Mouse (Mus musculus): ENCODE results near the gene Srpk1. TPM values are rescaled to one million over a fixed set of nuclear protein-coding genes. Genes with fewer than 3 reads are reported as not detected.
A peak's percentile ranks its signal among the peaks of the same experiment; 100 is the strongest.

Gene Srpk1
- total RNA-seq (2021) = 10 to 100 TPM; 33.7 to 36.3 TPM
- long read RNA-seq, experiment 1, full-length matches to known transcripts = 17 of 33 reads
- long read RNA-seq, experiment 1, partial matches to known transcripts = 2 of 33 reads
- long read RNA-seq, experiment 1, other reads (novel, unspliced or antisense) = 14 of 33 reads
- long read RNA-seq, experiment 2, full-length matches to known transcripts = 10 of 28 reads
- long read RNA-seq, experiment 2, partial matches to known transcripts = 2 of 28 reads
- long read RNA-seq, experiment 2, other reads (novel, unspliced or antisense) = 16 of 28 reads

DNA sequence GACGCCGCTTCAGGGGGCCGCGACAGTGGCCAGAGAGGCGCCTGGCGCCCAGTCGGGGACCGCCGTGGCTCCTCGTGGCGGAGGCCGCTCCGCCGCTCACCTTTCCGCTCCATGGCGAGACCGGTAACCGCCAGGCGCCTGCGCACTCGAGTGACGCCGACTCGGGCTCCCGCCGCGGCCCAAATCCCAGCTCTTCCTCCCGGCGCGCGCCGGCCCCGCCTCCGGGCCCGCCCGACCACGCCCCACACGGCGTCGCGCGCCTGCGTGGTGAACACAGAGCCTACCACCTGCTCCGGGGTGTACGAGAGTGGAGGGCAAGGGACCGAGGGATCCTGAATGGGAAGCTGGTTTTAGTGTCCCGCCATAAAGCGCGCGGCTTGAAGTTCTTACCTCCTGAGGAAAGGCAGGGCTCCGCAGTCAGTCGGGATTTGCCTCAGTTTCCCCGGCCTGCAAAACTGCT, at the start of gene Srpk1:
TSS of gene Srpk1 (minus strand) at position 410 of the 460 bp plus-strand sequence.
- DNase-seq = peak; percentile 91 to 93

GRCm38 (mm10) chr17:28659564-28659963, 37.1 kb upstream of the Srpk1 start:
- DNase-seq = no peak

- no peak for DNase-seq
These were observed 35.4 kb upstream of the Srpk1 start for GRCm38 (mm10) chr17:28657936-28658335.

GRCm38 (mm10) chr17:28650268-28650667, 27.8 kb upstream of the Srpk1 start:
- peak in 1 of 2 experiments; percentile 18 for DNase-seq

DNA sequence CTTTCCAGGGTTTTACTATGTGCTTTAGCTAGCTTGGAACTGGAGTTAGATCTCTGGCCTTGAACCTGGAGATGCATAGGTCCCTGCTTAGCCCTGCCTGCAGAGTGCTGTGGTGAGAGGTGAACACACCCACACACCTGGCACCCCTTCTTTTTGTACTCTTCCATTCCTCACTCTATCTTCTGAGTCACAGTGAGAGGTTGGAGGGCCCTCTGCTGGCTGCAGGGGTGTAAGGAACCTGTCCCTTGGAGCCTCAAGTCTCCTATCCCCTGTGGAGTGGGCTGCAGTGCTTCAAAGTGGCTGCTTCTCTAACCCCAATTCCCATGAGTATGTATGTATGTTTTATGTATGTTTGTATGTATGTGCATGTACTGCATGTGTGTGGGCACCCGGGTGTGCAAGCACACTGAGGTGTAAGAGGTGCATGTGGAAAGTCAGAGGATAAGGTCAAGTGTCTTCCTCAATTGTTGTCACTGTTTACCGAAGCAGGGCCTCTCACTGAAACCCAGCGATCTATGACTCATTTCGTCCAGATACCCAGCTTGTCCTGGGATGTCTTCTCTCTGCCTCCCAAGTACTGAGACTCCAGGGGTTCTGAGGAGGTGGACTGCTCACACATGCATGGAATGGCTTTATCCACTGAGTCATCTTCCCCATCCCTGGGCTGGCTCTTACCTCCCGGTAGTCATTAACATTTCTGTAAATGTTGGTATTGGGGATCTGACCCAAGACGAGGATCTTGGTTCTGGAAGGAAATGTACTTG, 26.3 kb upstream of the Srpk1 start:
- DNase-seq = peak in 1 of 2 experiments; percentile 30

DNA sequence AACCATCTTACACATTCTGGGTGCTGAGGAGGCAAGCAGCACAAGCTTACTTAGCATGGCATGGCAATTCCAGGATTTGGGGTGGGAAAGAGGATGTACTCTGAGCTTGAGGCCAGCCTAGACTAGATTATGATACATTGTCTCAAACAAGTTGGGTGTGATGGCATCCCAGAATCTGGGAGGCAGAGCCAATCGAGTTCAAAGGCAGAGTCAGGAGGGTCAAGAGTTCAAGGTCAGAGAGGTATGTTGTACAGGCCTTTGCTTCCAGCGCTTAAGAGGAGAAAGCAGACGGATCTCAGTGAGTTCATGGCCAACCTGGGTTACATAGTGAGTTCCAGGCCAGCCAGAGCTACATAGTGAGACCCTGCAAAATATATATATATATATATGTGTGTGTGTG, 23.7 kb upstream of the Srpk1 start:
- no peak for DNase-seq

- no peak for DNase-seq
These were observed 21.6 kb upstream of the Srpk1 start for GRCm38 (mm10) chr17:28644112-28644511.

DNA sequence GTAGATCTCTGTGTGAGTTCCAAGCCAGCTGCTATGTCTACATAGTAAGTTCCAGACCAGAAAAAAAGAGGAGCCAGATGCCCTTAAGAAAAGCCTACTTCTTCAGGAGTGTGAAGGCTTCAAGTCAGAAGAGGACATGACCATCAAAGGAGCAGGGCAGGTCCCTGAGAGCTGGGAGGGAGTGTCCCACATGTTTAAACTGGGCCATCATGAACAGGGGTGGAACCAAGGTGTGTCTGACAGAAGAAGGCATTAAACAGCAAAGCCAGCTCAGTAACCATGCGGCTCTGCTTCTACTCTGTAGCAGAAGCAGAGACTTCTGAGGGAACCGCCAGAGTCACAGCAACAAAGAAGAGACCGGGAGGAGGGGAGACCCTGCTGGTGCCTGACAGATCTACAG, 21.2 kb upstream of the Srpk1 start:
- DNase-seq = no peak

DNA sequence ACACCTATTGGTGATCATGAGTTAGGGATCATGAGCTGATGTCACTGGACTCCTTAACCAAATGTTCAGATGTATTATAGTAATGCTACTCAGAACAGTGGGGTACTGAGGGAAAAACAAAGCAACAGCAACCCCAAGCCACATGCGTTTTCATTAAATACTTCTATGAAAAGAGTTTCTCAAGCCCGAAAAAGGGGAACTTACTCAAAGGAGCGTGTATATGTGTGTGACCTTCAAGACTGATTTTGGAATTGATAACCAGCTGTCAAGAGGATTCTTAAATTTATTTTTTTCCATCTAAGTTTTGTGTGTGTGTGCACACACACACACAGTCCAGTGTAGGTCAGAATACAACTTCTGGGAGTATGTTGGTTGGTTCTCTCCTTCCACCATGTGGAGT, 17.6 kb upstream of the Srpk1 start:
- no peak for DNase-seq

DNA sequence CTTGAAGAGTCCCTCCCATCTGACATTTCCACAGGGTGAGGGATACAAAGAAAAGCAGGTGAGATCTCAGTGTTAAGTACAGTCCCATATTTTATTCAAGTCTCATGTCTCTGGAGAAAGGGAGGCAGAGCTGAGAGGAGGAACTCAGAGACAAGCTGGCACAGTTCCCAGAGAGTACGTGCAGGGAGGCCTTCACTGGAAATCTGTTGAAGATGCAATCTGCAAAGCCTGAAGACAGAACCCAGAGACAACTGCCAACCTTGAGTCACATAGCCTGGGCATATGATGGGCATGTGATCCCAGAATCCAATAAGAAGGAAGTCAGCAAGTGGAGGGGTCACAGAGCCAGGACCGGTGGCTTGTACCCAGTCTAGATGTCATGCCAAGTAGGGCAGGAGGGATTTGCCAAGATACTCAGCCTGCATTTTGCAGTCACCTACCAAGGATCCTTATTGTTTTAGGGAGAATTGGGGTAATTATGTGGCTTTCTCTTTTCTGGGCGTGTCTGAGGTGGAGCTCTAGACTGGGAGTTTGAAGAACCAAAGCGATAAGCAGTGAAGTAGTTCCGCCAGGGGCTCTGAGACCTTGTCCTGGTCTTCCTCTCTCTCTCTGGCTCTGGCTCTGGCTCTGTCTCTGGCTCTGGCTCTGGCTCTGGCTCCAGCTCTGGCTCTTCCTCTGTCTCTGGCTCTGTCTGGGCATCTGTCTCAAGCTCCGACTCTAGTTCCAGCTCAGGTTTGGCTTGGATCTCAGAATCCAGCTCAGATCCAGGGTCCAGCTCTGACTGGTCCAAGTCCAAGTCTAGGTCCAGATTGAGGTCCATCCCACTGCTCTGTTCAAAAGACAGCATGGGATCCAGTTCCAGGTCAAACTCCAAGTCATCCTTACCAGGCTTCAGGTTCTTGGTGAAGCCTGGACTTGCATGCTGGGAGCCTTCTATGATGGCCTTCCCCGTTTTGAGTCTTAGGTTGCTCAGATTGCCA, 15.5 kb upstream of the Srpk1 start:
- peak; percentile 34 to 42 for DNase-seq

DNA sequence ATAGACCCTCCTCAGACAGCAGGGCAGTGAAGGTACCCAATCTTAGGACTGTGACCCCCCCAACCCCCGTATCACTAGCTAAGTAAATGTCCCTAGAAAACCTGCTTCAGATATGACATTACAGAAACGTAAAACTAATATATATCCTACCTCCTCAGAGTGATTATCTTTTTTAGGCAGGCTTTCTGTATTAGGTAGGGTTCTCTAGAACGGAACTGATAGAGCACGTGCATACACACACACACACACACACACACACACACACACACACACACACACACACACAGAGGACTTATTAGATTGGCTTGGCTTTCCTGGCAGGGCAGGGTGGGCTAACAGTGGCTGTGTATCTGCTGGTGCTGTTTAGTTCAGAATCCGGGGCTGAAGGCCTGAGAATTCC, 13.3 kb upstream of the Srpk1 start:
- DNase-seq = no peak

DNA sequence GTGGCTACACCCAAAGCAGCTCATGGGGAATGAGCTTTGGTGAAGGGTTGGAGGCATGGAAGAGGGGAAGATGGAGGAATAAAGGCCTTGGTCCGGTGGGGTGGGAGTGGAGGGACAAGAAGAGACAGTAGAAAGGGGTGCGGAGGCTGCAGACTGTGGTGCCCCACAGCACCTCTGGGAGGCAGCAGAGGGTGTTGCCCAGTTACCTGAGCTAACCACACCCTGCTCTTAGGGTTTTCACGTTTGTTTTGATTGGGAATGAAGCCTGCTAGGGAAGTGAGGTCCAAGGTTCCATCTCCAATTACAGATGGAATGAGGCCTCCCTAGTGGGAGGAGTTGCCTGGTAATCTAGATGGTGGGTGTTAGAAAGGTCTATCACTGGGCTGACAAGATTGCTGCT, 6.6 kb upstream of the Srpk1 start:
- no peak for DNase-seq

DNA sequence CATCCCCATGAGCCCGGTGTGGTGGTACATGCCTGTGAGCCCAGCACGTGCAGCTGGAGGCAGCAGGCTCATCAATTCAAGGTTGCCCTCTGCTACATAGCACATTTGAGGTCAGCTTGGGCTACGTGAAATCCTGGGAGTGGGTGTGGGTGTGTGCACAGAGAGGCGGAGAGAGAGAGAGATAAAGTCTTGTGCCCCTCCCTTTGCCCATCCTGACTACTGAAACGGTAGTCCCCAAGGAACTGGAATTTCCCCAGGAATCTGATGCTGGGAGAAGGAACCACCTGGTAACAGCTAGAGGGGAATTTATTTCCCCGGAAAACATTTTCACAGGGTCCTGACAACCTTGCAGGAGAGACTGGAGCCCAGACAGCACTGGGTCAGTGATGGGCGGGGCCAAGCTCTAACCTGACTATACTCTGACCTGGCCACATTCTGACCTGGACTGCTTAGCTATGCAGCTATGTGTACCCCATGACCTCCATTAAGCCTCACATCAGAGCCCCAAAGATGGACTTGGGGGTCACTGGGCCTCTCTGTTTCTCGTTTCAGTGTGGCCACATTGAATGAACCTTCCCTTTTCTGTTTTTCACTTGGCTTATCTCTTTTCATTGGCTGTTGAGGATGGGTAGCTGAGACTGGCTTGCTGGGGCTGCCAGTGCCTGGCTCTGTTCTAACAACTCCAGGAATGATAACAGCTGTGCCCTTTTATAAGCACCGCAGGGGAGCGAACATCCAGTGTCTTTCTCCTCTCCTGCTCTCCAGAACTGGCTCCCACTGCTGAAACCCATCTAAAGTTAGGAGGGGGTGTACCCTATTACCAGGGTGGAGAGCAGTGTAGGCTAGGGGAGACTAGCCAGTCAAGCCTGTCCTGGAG, 6.0 kb upstream of the Srpk1 start:
- DNase-seq = no peak

DNA sequence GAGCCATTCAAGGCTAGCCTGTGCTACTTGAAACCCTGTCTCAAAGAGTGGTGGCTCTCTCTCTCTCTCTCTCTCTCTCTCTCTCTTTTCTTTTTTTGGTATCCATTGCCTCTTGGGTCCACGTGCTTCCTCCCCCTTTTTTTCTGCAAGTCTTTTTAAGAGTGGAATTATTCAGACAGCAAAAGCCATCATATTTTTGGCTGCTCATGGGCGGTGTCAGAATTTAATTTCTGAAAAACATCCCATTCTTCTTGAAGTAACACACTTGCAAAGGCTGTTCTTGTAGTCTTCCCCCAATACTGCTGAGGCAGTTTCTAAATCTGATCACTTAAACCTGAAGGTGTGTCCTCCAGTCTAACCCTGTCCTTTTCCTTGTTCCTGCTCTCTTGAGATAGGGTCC, 4.4 kb upstream of the Srpk1 start:
- DNase-seq = no peak

- no peak for DNase-seq
These were observed 2.8 kb upstream of the Srpk1 start for GRCm38 (mm10) chr17:28625327-28625726.

DNA sequence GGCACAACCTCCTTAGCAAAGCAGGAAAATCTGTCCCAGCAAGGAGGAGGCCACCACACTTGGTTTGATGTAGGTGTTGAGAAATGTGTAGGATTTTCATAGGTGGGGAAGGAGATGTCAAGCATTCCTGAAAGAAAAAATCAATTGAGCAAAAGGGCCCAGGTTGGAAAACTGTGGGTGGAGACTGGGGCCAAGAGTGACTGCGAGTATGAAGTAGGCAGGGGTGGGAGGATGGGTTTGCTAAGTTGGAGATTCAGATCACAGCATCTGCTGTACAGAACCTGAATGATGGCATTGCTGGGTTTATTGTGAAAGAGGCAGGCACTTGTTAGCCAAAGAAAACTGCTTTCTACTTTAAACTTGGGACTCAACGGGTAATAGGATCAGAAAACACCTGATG, 2.3 kb upstream of the Srpk1 start:
- no peak for DNase-seq

DNA sequence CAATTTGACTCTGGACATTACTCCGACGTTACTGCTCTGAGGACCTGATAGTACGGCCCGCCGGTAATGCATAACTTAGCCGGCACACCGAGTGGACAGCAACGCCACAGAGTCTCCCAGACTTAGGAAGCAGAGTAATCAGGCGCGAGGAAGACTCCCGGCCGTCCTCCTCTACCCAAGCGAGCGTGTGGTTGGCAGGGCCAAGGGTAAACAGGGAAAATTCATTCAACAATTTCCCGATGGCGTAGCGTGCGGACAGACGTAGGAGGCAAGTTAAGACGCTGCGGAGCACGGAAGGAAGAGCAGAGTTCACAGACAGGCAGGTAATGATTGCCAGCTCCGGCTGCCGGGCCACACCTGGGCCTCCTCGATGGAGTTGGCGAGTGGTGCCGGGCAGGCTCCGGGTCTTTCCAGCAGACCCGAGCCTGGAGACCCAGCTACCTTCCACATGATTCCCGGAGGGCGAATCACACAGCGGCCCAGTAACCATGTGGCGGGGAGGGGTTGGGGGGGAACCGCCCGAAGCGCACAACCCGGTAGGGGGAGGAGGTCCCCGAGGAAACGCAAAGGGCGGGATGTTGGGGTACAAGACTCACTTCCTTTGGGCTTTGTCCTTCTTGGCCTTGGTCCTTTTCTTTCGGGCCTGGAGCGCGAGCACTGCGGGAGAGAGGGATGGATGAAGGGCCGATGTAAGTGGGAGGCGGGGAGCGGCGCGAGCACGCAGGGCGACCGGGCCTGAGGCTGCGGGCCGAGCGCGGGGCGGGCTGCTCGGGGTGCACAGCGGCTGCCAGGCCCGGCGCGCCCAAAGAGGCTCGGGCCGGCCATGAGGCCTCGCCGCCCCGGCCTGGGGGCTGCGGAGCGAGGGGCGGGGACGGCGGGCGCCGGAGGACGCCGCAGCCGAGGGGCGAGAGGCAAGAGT, 869 bp downstream of the Srpk1 start:
- peak; percentile 55 to 62 for DNase-seq

GRCm38 (mm10) chr17:28618775-28619174, 3.7 kb downstream of the Srpk1 start:
- DNase-seq = no peak

DNA sequence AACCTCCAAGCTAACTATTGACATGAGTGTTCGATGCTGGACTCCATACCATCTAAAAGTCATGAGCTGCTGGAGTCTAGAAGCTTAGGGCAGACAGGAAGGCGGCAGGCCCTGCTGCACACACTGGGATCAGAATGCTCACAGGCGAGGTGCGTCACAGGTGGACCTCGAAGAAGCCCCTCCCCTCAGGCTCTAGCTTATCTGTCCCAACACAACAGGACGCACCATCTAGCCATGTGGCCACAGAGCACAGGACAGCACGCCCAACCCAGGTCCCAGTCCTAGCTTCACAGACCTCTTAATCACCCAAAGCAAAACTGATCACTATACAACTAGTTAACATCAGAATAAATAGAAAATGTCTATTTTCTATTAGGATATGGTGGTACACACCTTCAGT, 4.4 kb downstream of the Srpk1 start:
- DNase-seq = no peak

DNA sequence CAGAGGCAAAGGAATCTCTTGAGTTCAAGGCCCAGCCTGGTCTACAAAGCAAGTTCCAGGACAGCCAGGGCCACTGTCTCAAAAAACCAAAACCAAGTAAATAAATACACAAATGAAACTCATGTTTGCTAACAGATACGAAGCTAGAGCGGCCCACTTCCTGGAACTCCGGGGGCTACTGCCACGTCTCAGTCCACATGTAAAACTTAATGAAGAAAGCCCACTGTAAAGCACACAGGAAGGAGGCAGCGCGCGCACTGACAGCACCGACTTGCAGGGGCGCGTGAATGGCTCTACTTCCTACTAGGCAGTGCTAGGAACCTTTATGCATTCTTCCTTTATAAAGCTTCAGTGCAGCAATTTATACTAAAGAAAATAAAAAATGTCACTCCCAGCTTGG, 4.9 kb downstream of the Srpk1 start:
- no peak for DNase-seq
